Mouse (Mus musculus) stomach, postnatal 0 days (tissue): Measurements from ENCODE around the gene Fam240a. TPM values are rescaled to one million over a fixed set of nuclear protein-coding genes. Genes with fewer than 3 reads are reported as not detected.

Experiments used
- ATAC-seq: fragments of 200-750 bp; cut with Nextera tagmentation; 2 replicates; pipeline ENCODE4 v1.8.0; 2017; ENCODE audit not compliant: low FRiP score, low TSS enrichment
- DNase-seq: peaks from one replicate; pipeline ENCODE4 v3.0.0-alpha.2; 2016; ENCODE audit warnings: low spot score
- H3K27ac ChIP-seq: fragments of 300-500 bp; sonication (generic); replicated peaks from 2 replicates; pipeline ENCODE4 v1.5.1; 2014; ENCODE audit warnings: mild to moderate bottlenecking, control low read depth
- H3K27me3 ChIP-seq: fragments of 300-500 bp; sonication (generic); 2 replicates; pipeline ENCODE4 v1.6.1; 2014; ENCODE audit warnings: low read length; ENCODE audit not compliant: control insufficient read depth, insufficient read depth
- H3K36me3 ChIP-seq: fragments of 300-500 bp; sonication (generic); 2 replicates; pipeline ENCODE4 v1.6.1; 2014; ENCODE audit warnings: low read length, mixed read lengths; ENCODE audit not compliant: control insufficient read depth, insufficient read depth
- H3K4me1 ChIP-seq: fragments of 300-500 bp; sonication (generic); replicated peaks from 2 replicates; pipeline ENCODE4 v1.6.1; 2014; ENCODE audit warnings: antibody characterized with exemption; ENCODE audit not compliant: control insufficient read depth, insufficient read depth
- H3K4me2 ChIP-seq: fragments of 300-500 bp; sonication (generic); replicated peaks from 2 replicates; pipeline ENCODE4 v1.6.1; 2014; ENCODE audit warnings: low read depth, mild to moderate bottlenecking, control low read depth, moderate library complexity
- H3K4me3 ChIP-seq: fragments of 300-500 bp; sonication (generic); 2 replicates; pipeline ENCODE4 v1.5.1; 2014; ENCODE audit warnings: low read depth, low read length, control low read depth
- H3K9ac ChIP-seq: fragments of 300-500 bp; sonication (generic); 2 replicates; pipeline ENCODE4 v1.6.1; 2014; ENCODE audit warnings: mild to moderate bottlenecking, low read length, control low read depth, mixed read lengths
- H3K9me3 ChIP-seq: fragments of 300-500 bp; sonication (generic); 2 replicates; pipeline ENCODE4 v1.6.1; 2016; ENCODE audit warnings: low read length; ENCODE audit not compliant: control insufficient read depth
- CTCF ChIP-seq: IDR thresholded peaks from 2 replicates; pipeline ENCODE4 v1.5.1; 2016; ENCODE audit warnings: antibody characterized with exemption, low read depth, mild to moderate bottlenecking, moderate library complexity
- EP300 ChIP-seq: optimal IDR thresholded peaks from 2 replicates; pipeline ENCODE3; 2016; ENCODE audit warnings: antibody characterized with exemption
- WGBS: fragments of 180-500 bp; shearing (Covaris S2); extraction: QIAGEN DNeasy Blood & Tissue Kit; methylation state at CpG from one replicate; pipeline ENCODE4 v1.1.7; 2014; 5-methylcytosine and 5-hydroxymethylcytosine counted together
- polyA plus RNA-seq: library from polyadenylated mRNA; unstranded; fragments of >200 nt; fragmentation: Nextera tagmentation; extraction: Ambion mirVana; gene quantifications from 2 replicates; pipeline ENCODE4 v1.2.1, GENCODE M21; 2015

The Fam240a gene
- polyA plus RNA-seq, 1 experiment from 2014 or later = not detected

DNA sequence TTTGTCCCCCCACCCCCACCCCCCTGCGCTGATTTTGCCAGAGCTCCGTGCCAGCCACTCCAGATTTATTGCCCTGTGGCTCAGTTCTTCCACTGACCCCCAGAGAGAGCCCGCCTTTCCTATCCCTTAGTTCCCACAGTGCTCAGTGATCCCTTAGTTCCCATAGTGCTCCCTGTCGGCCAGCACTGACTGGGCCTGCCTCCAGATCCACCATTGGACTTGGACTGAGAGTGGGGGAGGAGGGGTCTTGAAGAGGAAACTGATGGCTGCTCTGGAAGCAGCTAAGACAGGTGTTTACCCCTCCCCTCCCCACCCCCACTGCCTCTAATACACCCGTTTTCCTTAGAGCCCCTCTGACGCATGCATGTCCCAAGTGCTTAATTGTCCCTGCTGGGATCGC is 20.7 kb downstream of the Fam240a start:
- no peak overlapping the region for H3K4me2 ChIP-seq
- ATAC-seq = no peak
- H3K4me3 ChIP-seq = no peak overlapping the region
- no peaks in the 10 kb centered on the region for H3K27me3 ChIP-seq
- TF ChIP-seq CTCF (no peak), EP300 (no peak)
- 27% methylated on average over 7 of the region's 7 CpGs for WGBS
- H3K36me3 ChIP-seq = 0 out of 2 replicates have a peak, but pooled peaks cover 2% of the 10 kb centered on the region
- no peaks in the 10 kb centered on the region for H3K9me3 ChIP-seq
- H3K27ac ChIP-seq = no peak overlapping the region
- H3K9ac ChIP-seq = no peak overlapping the region
- no peaks in the 10 kb centered on the region for H3K4me1 ChIP-seq
- DNase-seq = no peak

- Histone ChIP-seq H3K4me1 (no peaks in the 10 kb centered on the region), H3K4me3 (no peak overlapping the region), H3K4me2 (no peak overlapping the region), H3K9me3 (no peaks in the 10 kb centered on the region), H3K9ac (no peak overlapping the region), H3K27me3 (no peaks in the 10 kb centered on the region), H3K27ac (no peak overlapping the region), H3K36me3 (0 out of 2 replicates have a peak, but pooled peaks cover 2% of the 10 kb centered on the region)
- no peak for ATAC-seq
- 54% methylated on average over 5 of the region's 5 CpGs for WGBS
- TF ChIP-seq EP300 (no peak), CTCF (no peak; the same call in 1 of the 2 replicates)
- DNase-seq = no peak
Measured at GRCm38 (mm10) chr9:110895507-110895906, 21.2 kb downstream of the Fam240a start.

- ATAC-seq (no peak), DNase-seq (no peak)
- Histone ChIP-seq H3K4me3 (no peak overlapping the region), H3K27ac (no peak overlapping the region), H3K9me3 (no peaks in the 10 kb centered on the region), H3K36me3 (0 out of 2 replicates have a peak, but pooled peaks cover 2% of the 10 kb centered on the region), H3K27me3 (no peaks in the 10 kb centered on the region), H3K4me1 (no peaks in the 10 kb centered on the region), H3K4me2 (no peak overlapping the region), H3K9ac (no peak overlapping the region)
- 69% methylated on average over 10 of the region's 10 CpGs for WGBS
- TF ChIP-seq CTCF (no peak), EP300 (no peak)
Measured at GRCm38 (mm10) chr9:110893429-110893828, 23.2 kb downstream of the Fam240a start.

GRCm38 (mm10) chr9:110892552-110892951 is 24.1 kb downstream of the Fam240a start:
- no peaks in the 10 kb centered on the region for H3K9me3 ChIP-seq
- no peak for DNase-seq
- H3K4me3 ChIP-seq = no peak overlapping the region
- 86% methylated on average over 3 of the region's 3 CpGs for WGBS
- 0 out of 2 replicates have a peak, but pooled peaks cover 2% of the 10 kb centered on the region for H3K36me3 ChIP-seq
- no peak for ATAC-seq
- no peaks in the 10 kb centered on the region for H3K4me1 ChIP-seq
- no peak overlapping the region for H3K4me2 ChIP-seq
- H3K27me3 ChIP-seq = no peaks in the 10 kb centered on the region
- no peak overlapping the region for H3K9ac ChIP-seq
- H3K27ac ChIP-seq = no peak overlapping the region
- TF ChIP-seq CTCF (no peak), EP300 (no peak)

DNA sequence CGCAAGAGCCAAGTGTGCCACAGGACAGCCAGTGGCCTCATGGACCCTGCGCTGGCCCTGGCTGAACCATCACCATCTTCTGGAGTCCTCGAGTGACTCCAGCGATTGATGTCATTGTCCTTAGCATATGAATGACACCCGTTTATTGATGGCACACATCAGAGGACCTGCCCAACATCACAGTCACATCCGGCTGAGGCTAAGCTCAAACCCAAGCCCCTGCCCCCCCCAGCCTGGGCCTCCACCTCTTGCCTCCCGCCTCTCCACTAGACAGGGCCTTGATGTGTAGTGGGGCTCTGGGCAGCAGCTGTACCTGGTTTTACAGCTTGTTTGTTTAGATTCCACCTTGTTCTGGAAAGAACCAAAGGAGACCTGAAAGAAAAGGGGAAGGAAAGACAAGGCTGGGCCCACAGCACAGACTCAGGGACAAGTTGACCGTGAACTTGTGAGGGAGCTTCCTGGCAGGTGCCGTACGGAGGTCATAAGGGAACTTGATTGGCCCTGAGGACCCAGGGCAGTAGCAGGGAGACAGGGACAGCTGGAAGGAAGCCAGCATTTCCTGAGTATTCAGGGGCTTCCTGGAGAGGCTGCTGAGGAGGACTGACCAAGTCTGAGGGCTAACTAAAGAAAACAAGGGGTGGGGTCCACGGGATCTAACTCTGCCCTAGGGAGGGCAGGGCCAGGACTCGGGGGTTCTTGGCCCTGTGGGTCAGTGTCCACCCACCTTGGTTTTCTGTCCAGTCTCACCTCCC is 25.4 kb downstream of the Fam240a start:
- Histone ChIP-seq H3K9ac (no peak overlapping the region), H3K27me3 (no peaks in the 10 kb centered on the region), H3K4me3 (no peak overlapping the region), H3K36me3 (0 out of 2 replicates have a peak, but pooled peaks cover 2% of the 10 kb centered on the region), H3K4me1 (no peaks in the 10 kb centered on the region), H3K4me2 (no peak overlapping the region), H3K9me3 (no peaks in the 10 kb centered on the region), H3K27ac (no peak overlapping the region)
- 76% methylated on average over 12 of the region's 12 CpGs for WGBS
- no peak for DNase-seq
- TF ChIP-seq CTCF (no peak), EP300 (no peak)
- ATAC-seq = no peak
